Mouse (Mus musculus): Measurements from ENCODE around the gene Aph1c.
"Not testable (repeated sequence)": the region's sequence is repeated elsewhere in the genome, so short reads cannot be mapped to it uniquely, and the experiment has no call there.

The Aph1c gene

DNA sequence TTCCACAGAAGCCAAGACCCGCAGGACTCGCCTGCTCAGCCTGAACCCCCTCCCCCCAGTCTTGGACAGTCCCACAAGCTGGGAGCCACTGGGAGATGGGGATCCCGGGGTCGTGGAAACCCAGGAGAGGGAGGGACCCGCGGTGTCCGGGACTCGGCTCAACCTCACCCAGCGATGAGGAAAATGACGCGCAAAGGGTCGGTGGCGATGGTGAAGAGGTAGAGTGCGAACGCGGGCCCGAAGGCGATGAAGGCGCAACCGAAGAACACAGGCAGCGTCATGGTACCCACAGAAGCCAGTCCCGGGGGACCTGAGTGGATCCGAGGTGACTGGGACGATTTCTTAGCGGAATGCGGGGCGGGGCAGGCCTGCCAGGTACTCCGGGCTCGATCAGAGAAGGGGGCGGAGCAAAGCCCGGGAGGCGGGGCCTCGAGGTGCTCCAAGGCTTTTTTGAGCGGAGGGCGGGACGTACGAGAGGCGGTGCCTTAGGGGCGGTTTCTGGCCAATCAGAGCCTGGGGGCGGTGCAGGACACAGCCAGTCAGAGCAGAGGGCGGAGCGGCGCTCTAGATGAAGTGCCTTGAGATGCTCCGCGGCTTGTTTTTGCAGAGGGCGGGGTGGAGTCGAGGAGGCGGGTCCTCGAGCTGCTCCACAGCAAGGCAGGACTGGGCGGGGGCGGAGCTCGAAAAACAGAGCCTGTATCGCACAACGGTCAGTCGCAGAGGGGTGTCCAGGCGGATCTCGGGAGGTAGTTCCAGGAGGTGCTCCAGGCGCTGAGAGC, at the start of gene Aph1c:
Aph1c (minus strand) TSS at position 409 of the 779 bp plus-strand sequence.
- DNase-seq (ENCODE audit: low read depth, low spot score), result peak; percentile 95

GRCm38 (mm10) chr9:66883500-66883899, 49.0 kb upstream of the Aph1c start:
- no peak for DNase-seq (ENCODE audit: low read depth, low spot score)

DNA sequence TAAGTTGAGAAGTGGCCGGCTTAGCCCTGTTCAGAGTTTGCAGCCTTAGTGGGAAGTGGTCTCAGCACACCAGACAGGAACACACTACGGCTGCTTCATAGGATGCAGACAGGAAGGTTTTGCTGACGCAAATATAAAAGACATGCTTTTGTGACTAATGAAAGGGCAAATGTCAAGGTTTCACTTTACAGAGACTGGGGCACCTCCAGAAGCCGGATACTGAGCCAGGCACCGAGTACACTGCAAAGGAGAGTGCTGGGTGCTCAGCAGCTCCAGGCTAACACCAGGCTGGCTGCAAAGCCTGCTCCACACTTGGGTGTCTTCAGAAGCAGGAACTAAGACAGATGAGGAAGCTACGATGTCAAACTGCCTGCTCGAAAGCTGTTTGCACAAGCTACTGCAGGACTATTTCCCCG, 47.9 kb upstream of the Aph1c start:
- DNase-seq (ENCODE audit: low read depth, low spot score), result no peak

GRCm38 (mm10) chr9:66881858-66882257, 47.3 kb upstream of the Aph1c start:
- DNase-seq (ENCODE audit: low read depth, low spot score), result no peak

DNA sequence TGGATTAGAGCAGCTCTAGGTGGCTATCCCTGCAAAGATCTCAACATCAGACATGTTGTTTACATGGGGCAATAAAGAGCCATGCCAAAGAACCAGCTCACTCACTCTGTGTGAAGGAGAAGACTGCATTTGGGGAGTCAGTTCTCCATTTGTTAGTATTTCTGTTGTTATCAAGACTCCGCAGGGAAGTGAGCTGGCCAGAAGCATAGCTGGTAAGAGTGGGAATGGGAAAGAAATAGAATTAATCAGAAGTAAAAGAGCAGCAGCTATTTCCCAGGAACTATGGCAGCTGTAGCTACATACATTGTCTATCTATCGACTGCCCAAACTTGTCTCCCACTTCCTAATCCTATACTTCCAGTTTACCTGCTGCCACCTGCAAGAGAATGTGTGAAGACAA, 46.2 kb upstream of the Aph1c start:
- no peak for DNase-seq (ENCODE audit: low read depth, low spot score)

DNA sequence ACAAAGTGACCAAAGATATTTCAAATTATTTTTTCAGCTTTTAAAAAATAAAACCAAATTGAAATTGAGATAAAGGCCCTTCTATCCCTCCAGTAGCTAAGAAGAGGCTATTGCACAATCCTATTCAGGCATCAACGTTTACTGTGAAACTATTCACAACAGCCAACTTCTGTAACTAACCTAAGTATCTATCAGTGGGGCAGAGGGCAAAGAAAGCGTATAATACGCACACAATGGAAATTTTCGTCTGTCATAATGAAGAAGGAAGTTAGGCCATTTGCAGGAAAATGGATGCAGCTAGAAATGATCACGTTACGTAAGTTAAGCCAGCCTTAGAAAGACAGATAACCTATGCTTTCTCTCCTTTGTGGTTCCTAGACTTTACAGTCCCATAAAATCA, 45.0 kb upstream of the Aph1c start:
- DNase-seq (ENCODE audit: low read depth, low spot score), result no peak

- DNase-seq (ENCODE audit: low read depth, low spot score), result no peak
These were observed 44.4 kb upstream of the Aph1c start for GRCm38 (mm10) chr9:66878899-66879298.

DNA sequence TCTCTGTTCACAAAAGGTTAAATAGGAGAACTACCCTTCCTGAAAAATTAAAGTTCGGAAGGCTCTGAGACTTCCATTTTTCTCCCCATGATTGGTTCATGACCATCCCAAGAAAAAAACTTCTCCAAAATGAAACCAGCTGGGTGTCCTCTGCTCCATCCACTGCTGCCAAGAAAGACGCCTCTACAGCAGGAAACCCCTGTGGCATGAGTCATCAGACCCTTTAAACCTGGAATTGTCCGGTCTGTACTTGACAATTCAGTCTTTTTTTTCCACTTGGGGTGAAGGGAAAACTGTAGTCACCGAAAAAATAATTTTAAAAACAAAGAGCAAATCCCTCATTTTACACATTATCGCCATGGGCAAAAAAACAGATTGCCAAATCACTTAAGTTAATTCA, 42.1 kb upstream of the Aph1c start:
- DNase-seq (ENCODE audit: low read depth, low spot score), result no peak

- no peak for DNase-seq (ENCODE audit: low read depth, low spot score)
These were observed 39.8 kb upstream of the Aph1c start for GRCm38 (mm10) chr9:66874297-66874696.

- no peak for DNase-seq (ENCODE audit: low read depth, low spot score)
These were observed 39.0 kb upstream of the Aph1c start for GRCm38 (mm10) chr9:66873531-66873930.

DNA sequence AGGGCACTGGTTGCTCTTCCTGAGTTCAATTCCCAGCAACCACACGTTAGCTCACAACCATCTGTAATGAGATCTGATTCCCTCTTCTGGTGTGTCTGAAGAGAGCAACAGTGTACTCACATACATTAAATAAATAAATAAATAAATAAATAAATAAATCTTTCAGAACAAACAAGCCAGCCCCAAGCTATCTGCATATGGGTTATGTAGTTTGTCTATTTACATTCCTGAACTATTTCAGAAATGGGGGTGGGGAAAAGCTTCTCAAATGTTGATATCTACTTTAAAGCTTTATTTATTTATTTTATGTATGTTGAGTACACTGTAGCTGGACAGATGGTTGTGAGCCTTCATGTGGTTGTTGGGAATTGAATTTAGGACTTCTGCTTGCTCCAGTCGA, 38.5 kb upstream of the Aph1c start:
- not testable (repeated sequence) for DNase-seq (ENCODE audit: low read depth, low spot score)

GRCm38 (mm10) chr9:66872015-66872727, 37.6 kb upstream of the Aph1c start:
- no peak for DNase-seq (ENCODE audit: low read depth, low spot score)

- DNase-seq (ENCODE audit: low read depth, low spot score), result no peak
These were observed 30.2 kb upstream of the Aph1c start for GRCm38 (mm10) chr9:66864708-66865107.

- no peak for DNase-seq (ENCODE audit: low read depth, low spot score)
These were observed 28.9 kb upstream of the Aph1c start for GRCm38 (mm10) chr9:66863456-66863855.

DNA sequence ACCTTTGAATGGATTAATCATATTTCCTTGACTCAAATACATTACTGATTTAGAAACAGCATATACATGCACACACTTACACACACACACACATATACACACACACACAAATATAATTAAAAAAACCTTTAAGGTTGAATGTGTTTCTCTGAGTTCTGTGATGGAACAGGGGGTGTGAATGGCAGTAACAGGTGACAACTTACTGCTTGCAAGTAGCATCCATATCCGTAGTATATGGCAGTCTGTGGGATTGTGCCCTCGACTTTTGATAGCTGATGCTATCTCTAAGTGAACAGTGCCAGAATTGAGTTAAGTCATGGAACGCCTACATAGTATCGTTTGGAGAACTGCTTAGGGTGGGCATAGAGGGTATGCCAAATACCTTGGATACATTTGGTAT, 27.7 kb upstream of the Aph1c start:
- DNase-seq (ENCODE audit: low read depth, low spot score), result no peak

GRCm38 (mm10) chr9:66861104-66861767, 26.7 kb upstream of the Aph1c start:
- DNase-seq (ENCODE audit: low read depth, low spot score), result no peak

- no peak for DNase-seq (ENCODE audit: low read depth, low spot score)
These were observed 25.0 kb upstream of the Aph1c start for GRCm38 (mm10) chr9:66859523-66859922.

GRCm38 (mm10) chr9:66855865-66856264, 21.3 kb upstream of the Aph1c start:
- DNase-seq (ENCODE audit: low read depth, low spot score), result no peak

- no peak for DNase-seq (ENCODE audit: low read depth, low spot score)
These were observed 18.1 kb upstream of the Aph1c start for GRCm38 (mm10) chr9:66852592-66852991.

DNA sequence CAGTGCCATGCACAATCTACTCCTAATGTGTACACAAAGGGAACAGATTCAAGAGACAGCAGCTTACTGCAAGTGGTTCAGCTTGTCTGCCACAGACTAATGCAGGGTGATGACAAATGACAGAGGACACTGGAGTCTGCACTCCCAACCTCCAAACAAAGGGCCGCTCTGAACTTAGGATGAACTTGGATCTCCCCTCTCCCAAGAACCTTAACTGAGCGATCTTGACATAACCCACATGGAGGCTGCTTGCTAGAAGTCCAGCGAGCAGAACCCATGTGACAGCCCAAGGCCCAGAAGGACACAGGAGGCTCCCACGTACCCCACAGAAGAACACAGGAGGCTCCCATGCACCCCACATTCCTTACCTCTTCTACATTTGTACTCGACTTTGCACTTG, 16.4 kb upstream of the Aph1c start:
- no peak for DNase-seq (ENCODE audit: low read depth, low spot score)

DNA sequence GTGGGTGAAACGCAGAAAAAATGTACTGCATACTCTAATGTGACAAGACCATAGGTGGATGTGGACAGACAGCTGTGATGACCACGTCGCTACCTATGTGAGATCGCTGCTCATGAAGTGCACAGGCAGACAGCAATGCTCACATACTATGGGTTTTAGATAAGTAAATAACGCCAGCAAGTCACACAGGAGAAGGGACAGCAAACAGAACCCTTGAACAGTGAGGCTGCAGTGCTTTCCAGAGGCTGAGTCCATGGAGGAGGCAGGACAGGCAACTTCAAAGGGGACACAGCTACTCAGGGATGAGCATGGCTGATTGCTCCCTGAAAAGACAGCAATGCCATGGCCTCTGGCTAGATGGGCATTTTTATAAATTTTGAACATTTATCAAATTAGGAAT, 12.3 kb upstream of the Aph1c start:
- DNase-seq (ENCODE audit: low read depth, low spot score), result no peak

DNA sequence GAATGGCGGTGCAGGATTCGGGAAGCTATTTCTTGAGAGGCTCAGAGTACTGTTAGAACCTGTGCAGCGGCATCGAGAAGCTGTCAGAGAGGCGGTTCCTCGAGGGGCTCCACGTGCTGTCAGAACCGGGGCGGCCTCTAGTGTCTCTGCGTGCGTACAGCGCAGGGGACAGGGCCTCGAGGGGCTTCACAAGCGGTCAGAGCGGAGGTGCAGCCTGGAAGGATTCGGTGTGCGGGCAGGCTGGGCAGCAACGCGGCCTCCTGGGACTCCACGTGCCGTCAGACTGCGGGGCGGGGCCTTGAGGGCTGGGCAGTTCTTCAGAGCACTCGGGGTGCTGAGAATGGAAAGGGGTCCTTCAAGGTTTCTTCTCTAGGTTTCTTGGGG, 563 bp upstream of the Aph1c start:
- no peak for DNase-seq (ENCODE audit: low read depth, low spot score)

DNA sequence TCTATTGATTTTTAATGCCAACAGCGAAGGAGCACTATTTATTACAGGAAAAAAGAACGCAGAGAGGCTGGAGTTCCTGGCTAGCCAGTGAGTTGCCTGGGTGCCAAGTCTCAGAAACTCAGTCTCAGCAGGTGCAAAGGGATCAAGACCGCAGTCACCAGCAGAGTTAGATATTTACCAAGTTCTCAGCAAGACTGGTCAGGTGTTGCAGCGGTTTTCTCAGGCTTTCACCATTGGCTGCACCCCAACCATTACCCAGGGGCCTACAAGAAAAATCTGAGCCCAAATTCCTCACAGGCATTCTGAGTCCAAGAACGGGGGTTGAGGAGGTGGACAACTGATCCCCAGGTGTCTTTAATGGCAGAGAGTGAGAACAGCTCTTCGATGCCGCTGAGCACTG, 675 bp downstream of the Aph1c start:
- DNase-seq (ENCODE audit: low read depth, low spot score), result no peak
